Mouse (Mus musculus): ENCODE data around the gene Vmn1r73. TPM values are rescaled to one million over a fixed set of nuclear protein-coding genes. Genes with fewer than 3 reads are reported as not detected.

Gene Vmn1r73
- not detected in 2 replicates for polyA plus RNA-seq (2014; fragmentation: Nextera tagmentation; extraction: Ambion mirVana)

- Histone ChIP-seq H3K27ac (replicated peaks; ENCODE audit: low read depth, low read length) (no peak within 1 kb of the TSS), H3K4me3 (ENCODE audit: low read depth, low read length) (no peak within 1 kb of the TSS), H3K4me1 (ENCODE audit: control insufficient read depth, insufficient read depth, low read length) (no peaks in the 10 kb centered on the region), H3K36me3 (ENCODE audit: control insufficient read depth, insufficient read depth, low read length) (no peaks in the 10 kb centered on the region), H3K27me3 (ENCODE audit: control insufficient read depth, insufficient read depth, low read length) (no peaks in the 10 kb centered on the region), H3K9ac (ENCODE audit: low read length) (no peak within 1 kb of the TSS), H3K4me2 (ENCODE audit: low read depth, severe bottlenecking) (no peak within 1 kb of the TSS), H3K9me3 (ENCODE audit: control insufficient read depth, low read length) (peaks cover 10% of the 10 kb centered on the region)
- WGBS, result 85% methylated on average over 1 of the region's 1 CpGs
- ATAC-seq (ENCODE audit: insufficient number of reproducible peaks, low FRiP score, low TSS enrichment, low read depth), result no peak
- no peak for DNase-seq (ENCODE audit: low spot score)
Measured at GRCm38 (mm10) chr7:11729966-11730365, at the start of gene Vmn1r73. Gene Vmn1r73, plus strand, starts transcription at chr7:11730266.

Other genes with a start within 250 kb of the Vmn1r73 start
- not detected in 2 replicates for gene Zscan4-ps2, start 216.0 kb upstream of the Vmn1r73 start, polyA plus RNA-seq (2014; fragmentation: Nextera tagmentation; extraction: Ambion mirVana)
- gene Zscan4-ps3, start 121.0 kb upstream of the Vmn1r73 start, polyA plus RNA-seq (2014; fragmentation: Nextera tagmentation; extraction: Ambion mirVana), result not detected in 2 replicates
- not detected in 2 replicates for gene Vmn1r72, start 50.1 kb upstream of the Vmn1r73 start, polyA plus RNA-seq (2014; fragmentation: Nextera tagmentation; extraction: Ambion mirVana)
- not detected in 2 replicates for gene Vmn1r74, start 103.7 kb downstream of the Vmn1r73 start, polyA plus RNA-seq (2014; fragmentation: Nextera tagmentation; extraction: Ambion mirVana)
- gene Vmn1r75, start 144.4 kb downstream of the Vmn1r73 start, polyA plus RNA-seq (2014; fragmentation: Nextera tagmentation; extraction: Ambion mirVana), result not detected in 2 replicates
- not detected in 2 replicates for gene Vmn1r76, start 207.9 kb downstream of the Vmn1r73 start, polyA plus RNA-seq (2014; fragmentation: Nextera tagmentation; extraction: Ambion mirVana)